Mouse (Mus musculus): ENCODE measurements at regions not wholly inside any gene's neighbourhood (a gene's known extent, or its start where the extent isn't known, plus 50 kb on each side); places are given as distances from the start of the nearest gene placed in this dataset.

DNA sequence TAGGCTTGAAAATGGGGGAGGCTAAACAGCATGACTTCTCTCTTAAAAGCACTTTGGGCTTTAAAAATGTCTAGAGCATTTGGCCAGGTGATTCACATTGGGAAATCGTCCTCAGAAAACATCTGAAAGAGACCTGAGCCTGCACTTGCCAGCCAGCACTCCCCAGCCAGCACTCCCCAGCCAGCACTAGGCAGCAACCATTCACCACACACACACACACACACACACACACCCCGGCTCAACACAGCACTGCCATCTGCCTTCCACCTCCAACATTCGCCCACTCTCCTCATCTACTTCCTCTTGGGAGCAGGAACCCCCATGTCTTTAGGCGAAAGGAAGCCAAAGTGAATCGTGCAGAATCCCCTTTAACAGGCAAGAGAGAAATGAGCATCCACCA lies 85.4 kb downstream of the Atp23 start:
- ATAC-seq (ENCODE audit: low TSS enrichment), result peak; percentile 83

DNA sequence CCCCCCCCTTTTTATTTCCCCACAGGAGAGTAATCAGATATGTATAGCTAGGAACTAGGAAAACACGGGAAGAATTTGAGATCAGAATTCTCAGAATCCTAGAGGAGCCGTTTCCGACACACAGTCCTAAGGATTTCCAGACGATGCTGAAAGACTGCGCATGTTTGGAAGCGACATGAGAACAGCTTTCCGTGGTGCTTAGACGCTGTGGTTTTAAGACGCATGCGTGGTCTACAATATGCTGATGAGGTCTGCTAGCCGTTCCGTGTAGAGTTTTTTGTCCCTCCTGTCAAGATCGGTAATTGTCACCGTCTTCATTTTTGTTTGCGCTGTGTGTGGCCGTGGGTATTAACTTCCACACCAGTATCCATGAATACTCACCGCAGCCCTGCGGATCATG lies 86.2 kb downstream of the Atp23 start:
- peak; percentile 71 for ATAC-seq (ENCODE audit: low TSS enrichment)

DNA sequence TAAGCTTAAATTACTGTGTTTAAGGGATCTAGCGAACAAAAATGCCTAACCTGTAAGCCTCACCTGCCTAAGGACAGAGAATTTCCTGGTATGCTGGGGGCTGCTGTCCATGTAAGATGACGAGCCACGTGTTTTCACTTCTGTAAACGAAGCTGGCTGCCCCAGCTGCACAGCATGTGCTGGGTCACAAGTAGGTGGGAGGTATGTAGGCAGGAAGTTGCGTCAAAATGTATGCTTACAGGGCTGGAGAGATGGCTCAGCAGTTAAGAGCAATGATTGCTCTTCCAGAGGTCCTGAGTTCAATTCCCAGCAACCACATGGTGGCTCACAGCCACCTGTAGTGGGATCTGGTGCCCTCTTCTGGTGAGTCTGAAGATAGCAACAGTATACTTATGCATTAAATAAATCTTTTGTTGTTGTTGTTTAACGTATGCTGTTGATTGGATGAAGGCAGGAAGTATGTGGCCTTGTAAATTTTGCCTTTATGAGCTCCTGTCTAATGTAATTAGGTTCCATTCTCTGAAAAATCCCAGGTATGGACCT lies 88.0 kb downstream of the Atp23 start:
- ATAC-seq (ENCODE audit: low TSS enrichment), result no peak

DNA sequence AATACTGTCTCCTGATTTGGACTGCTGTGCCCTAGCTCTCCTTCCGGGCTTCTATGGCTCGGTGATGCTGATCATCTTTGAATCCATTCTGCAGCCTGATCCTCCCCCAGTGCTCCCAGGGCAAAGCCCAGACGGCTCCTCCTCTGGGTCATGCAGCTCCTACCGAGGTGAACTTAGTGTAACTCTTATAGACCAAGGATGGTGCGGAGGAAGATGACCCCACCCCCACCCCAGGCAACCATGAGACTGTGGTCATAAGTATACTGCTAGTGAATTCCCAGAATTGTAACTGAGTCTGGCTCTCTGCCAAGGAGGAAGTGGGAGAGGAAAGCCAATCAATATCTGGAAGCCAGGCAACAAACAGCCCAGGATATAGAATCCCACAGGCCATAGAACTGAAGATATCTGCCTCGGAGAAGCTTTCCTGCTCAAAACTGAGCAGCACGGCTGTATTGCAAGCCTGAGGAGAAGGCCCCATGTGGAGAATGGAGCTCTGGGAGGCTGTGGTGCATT lies 88.9 kb downstream of the Atp23 start:
- ATAC-seq (ENCODE audit: low TSS enrichment), result no peak

DNA sequence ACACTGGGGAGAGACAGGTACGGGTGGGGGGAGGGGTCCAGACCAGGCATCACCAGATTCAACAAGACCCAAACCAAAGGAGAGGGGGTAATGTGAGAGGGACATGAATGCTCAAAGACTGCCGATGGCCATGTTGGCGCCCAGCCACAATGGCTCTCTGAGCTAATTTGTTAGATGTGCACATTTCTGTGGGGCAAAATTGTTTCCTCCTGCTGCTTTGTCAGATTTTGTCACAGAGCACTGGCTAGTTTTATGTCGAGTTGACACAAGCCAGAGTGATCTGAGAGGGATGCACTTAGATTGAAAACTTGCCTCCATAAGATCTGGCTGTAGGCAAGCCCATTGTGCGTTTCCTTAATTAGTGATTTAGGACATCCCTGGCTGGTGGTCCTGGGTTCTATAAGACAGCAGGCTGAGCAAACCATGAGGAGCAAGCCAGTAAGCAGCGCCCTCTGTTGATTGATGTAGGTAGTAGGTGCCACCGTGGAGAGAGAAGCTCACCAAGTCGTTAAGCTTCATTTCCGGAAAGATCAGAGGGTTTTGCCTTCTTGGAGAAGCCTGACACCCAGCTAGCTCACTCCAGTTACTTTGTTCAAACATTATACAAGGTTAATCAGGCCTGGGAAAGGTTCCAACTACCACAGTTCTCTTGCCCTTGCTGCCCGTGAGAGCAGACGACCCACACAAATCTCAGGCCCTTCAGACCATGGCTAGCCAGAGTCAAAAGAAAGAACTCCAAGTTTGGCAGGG lies 90.6 kb downstream of the Atp23 start:
- ATAC-seq (ENCODE audit: low TSS enrichment), result no peak

DNA sequence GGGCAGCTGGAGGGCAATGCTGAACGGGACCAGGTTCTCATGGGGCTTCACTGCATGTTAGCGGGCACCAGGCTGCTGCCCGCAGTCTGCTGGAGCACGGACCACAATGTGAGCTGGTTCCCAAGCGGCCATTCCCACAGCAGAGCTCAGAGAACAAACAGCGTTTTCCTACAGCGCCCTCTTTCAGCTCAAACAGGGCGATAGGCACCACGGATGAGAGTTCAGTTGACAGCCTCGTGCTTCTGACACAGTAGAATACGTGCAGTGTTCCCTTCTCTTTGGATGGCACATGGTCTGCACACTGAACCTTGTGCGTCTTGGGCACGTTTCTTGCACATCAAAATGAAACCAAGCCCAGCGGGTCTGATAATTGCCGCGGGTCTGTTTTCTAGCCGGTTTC lies 91.6 kb downstream of the Atp23 start:
- ATAC-seq (ENCODE audit: low TSS enrichment), result peak; percentile 94

DNA sequence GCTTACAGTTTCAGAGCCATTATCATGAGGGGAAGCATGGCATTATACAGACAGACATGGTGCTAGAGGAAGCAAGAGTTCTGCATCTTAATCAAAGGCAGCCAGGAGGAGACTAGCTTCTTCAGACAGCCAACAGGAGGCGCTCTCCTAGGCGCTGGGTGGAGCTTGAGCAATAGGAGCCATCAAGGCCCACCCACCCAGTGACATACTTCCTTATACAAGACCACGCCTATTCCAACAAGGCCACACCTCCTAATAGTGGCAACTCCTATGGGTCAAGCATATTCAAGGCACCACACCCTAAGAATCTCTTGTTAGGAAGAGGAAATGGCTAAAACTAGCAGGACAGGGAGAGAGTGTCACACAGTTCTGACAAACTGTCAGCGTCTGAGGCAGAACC lies 94.3 kb downstream of the Atp23 start:
- no peak for ATAC-seq (ENCODE audit: low TSS enrichment)

DNA sequence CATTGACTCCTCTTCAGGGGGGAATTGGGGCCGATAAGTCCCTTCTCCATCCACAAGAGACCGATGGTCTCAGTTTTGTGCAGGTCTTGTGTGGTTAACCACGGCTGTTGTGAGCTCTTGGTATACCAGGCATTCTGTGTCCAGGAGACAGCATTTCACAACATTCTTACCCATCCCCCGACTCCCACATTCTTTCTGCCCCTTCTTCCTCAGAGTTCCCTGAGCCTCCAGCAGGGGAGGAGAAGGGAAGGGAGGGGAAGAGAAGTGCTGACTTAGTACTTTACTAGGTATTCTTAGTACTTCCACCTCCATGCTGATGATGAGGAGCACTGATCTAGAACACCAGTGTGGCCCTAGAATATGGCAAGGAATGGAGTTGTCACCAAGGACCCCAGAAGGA lies 98.4 kb downstream of the Atp23 start:
- ATAC-seq (ENCODE audit: low TSS enrichment), result no peak

DNA sequence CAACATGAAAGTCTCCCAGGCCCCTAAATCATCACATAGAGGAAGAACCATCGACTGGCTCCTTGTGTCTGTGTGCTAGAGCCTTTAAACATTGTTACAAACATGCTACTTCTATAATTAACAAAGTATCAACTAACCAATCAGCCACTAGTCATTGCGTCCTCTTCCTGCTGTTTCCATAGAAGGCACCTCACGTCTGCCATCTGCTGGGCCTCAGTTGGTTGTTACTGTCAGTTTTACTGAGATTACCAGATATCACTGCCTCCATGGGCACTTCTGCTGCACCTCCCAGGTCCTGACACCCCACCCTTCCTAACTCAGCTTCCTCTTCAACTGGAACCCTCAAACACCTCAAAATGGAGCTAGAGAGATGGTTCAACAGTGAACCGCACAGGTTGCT lies 101.8 kb downstream of the Atp23 start:
- no peak for ATAC-seq (ENCODE audit: low TSS enrichment)

DNA sequence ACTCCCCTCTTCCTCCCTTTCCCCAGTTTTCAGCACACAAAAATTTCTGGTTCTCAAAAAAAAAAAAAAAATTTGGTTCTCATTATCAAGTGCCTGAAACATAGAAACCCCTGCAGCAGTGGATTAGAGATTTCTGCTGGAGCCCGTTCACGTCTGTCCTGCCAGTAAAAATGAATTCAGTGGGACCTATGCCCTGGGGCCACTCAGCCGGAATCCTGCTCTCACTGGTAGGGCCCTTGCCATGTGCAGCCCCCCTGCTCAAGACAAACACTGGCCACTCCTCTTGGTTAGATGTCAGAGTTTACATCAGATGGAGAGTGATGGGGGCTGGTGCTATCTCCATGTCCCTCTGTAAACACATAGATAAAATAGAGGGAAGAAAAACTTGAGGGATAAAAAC lies 108.0 kb downstream of the Atp23 start:
- ATAC-seq (ENCODE audit: low TSS enrichment), result no peak

DNA sequence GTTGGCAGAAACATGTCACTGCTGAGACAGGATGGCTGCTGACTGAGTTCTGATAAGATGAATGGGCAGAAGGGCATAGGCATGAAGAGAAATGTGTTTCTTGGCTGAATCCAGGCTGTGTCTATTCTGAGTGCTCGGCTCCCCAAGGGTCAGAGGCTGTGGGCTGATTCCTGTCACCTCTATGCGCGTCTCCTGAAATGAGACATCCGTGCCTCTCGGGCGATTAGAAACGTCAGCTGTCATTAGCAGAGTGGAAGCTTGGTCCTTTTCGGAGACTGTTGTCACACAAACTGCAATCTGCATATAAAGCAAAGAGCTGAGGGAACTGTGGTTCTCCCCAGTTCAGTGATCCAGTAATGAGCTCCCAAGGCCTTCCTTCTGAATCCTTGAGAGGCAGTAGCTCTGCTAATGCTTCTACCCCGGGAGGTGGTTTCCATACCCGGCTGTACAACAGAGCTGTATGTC lies 108.8 kb downstream of the Atp23 start:
- no peak for ATAC-seq (ENCODE audit: low TSS enrichment)

DNA sequence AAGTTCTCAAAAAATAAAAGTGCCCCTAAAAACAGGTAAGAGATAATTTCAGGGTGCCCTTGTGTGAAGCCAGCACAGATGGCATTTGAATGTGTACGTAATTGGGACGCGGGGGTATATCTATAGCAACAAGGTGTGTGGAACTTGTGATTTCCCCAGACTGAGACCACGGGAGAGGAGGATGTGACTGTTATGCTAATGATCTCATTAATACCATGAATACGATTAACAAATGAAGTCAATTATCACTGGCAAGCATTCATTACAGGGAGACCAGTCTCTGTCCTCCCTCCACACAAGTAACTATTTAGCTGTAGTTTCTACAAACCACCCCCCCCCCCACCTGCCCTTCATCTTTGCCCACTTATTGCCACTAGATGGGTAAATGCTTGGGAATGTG lies 112.9 kb downstream of the Atp23 start:
- ATAC-seq (ENCODE audit: low TSS enrichment), result no peak

DNA sequence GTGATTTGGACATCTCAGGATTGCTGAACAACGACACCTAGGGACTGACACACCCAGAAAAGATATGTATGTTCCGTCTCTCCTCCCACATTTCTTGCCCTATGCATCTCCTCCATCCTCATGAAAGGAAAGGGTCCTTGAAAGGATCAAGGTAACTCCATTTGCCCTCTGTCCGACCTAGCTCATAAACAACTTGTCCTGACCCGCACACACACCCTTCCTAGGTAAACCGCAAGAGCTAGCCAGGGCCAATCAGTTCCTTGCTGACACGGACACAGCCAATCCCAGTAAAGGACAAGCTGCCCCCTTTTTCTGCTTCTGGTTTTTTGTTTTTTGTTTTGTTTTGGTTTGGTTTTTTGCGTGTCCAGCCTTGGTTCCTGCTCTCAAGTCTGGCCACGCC lies 118.0 kb downstream of the Atp23 start:
- ATAC-seq (ENCODE audit: low TSS enrichment), result no peak

DNA sequence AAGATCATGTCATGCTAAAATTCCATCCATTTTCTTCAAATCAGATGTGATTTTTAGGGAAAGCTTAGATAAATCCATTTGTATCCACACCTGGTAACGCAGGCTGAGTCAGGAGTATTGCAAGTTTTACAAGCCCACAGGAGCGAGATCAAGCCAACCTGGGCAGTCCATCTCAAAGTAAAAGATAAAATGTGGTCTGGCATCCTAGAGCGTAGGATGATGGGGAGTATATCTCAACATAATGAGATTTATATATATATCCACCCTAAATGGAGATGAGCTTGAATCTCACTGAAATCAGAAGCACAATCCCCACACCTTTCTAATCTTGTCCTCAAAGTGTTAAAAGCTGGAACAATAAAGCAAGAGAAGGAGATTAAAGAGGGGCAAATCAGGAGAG lies 124.6 kb downstream of the Atp23 start:
- peak; percentile 70 for ATAC-seq (ENCODE audit: low TSS enrichment)

DNA sequence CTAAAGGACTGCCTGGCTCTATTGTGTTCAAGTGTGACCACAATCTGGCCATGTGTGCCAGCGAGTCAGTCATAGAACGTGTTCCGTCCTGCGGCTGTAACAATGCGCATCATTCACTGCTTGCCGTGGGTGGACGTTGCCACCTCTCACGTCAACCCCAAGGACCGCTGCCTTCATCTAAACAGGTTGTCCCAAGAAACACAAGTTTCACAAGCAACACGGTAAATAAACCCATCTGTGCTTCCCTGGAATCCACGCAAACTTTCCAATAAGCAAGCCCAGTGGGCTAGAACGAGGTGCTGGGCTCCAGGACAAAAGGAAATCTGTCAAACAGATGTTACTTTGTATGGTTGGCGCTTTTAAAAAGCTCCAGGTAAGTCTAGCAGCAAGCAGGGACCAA lies 125.2 kb downstream of the Atp23 start:
- no peak for ATAC-seq (ENCODE audit: low TSS enrichment)

DNA sequence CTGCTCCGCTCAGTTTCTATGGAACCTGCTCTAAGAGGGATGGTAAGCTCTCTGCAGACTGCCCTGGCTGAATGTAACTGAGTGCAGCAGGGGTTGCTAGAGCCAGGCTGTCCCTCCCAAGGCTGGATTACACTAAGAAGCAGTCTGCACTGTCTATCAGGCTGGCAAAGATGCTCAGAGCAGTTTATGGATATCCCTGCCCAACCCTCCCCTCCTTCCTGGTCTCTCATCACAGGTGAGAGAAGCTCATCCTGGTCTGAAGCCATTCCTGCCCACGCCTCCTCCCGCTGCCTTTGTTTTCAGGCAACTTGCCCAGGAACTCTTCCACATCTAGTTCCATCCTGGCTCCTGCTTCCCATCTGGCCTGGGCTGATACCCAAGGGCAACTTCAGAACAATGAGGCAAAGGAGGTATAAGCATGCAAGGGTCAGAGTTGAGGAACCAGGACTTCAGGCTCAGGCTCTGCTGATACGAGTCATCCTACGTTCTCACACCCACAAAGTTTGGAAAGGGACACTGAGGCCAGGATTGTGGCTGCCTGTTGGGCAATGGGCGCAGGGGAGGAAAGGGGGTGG lies 130.6 kb downstream of the Atp23 start:
- ATAC-seq (ENCODE audit: low TSS enrichment), result peak; percentile 38; the same call in 1 of the 2 replicates

DNA sequence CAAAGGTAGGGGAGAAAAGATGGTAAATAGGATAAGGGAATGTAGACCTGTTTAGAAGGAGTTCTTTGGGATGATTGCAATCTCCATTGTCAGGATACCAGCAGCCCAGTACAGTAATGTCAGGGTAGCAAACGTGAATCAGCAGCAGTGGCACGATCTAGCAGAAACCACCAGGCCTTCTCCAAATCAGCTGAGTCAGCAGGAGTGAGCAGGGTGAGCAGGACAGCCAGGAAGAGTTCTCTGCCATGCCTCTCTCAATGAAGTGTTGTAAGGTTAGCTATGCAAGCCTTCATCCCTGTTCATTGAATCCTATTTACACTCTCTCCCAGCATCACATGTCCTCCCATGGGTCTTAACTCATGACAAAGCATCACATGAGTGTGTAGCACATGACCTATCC lies 135.5 kb downstream of the Atp23 start:
- no peak for ATAC-seq (ENCODE audit: low TSS enrichment)

DNA sequence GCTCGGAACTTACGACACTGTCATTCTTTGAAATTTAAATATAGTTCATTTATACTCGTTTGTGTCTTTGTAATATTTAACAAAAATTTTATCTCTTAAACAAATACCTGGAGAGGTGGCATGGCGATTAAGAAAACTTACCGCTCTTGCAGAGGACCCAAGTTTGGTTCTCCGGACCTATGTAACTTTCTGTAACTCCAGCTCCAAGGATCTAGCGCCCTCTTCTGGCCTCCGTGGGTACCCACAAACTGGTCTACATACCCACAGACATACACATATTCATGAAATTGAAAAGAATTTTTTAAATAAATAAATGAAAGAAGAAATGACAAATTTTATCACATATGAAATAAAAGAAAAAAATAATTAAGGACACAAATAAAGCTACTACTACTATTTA lies 136.4 kb downstream of the Atp23 start:
- no peak for ATAC-seq (ENCODE audit: low TSS enrichment)

DNA sequence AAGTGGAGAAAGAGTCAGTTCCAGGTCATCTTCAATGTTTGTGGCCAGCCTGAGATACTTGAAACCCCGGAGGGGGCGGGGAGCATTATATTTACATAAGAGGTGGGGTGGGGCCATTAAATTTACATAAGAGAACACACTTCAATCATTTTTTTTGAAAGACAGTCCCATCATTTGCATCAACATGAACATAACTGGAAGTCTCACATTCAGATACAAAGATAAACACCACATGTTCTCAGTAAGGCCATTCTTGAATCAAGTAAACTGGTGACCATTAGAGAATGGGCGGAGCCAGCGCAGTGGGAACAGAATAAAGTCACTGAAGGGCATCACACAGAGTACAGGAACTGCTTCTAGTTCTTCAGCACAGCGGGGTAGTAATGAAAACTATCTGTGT lies 137.2 kb downstream of the Atp23 start:
- no peak for ATAC-seq (ENCODE audit: low TSS enrichment)

DNA sequence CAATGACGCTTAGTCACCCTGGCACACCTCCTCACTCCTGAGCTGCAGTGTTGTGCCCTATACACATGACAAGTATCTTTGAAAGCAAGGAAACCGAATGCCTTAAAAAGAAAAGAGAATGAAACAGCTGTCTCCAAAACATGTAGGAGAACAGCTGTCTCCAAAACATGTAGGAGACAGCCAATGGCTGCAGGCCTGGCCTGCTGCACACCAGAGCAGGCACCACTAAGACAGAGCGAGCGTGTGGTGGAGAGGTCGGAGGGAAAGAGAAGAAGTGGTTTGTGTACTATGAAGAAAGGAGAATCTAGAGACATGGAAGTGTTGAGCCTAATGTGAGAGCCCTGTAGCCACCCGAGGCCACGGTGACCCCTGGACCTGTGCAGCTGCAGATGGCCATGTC lies 142.5 kb downstream of the Atp23 start:
- peak; percentile 38; the same call in 1 of the 2 replicates for ATAC-seq (ENCODE audit: low TSS enrichment)

DNA sequence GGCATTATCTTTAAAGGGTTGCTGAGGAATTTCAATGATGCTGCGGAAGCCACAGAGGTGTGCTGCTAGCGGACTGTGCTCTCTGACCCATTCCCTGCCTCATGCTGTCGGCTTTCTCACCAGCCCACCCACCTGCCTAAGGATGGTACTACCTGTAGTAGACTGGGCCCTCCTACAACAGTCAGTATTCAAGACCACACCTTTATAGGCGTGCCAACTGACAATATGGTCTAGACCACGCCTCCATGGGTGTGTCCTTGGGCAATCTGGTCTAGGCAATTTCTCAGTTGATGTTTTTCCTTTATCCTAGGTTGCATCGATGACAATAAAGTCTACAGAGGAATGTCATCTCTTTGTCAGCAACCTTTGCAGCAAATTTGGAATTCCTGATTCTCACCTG lies 148.0 kb downstream of the Atp23 start:
- no peak for ATAC-seq (ENCODE audit: low TSS enrichment)

DNA sequence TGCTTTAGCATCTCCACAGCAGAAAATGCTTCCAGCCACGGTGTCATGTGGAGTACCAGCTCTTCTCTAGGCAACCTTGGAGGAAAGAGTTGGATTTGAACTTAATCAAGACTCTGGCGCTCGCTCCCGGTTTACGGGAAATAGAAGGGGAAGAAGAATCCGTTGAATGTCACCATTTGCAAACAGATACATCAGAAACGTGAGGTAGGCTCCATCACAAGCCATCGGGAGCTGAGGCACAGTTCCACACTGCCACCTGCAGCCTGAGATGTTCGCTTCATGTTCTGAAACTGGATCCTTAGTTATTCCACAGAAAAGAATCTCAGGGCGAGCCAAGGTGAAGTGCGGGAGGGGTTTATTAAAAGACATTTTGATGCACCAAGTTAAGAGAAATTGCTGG lies 148.5 kb downstream of the Atp23 start:
- ATAC-seq (ENCODE audit: low TSS enrichment), result peak; percentile 98

Data from frontal cortex, adult (tissue).